Mouse (Mus musculus) cerebellum, adult (tissue): ENCODE measurements around the gene A4galt.
"Not testable (repeated sequence)": the region's sequence is repeated elsewhere in the genome, so short reads cannot be mapped to it uniquely, and the experiment has no call there.

Source experiments
- ATAC-seq: cut with Nextera tagmentation; 2 replicates; pipeline ENCODE4 v1.9.2; 2017; ENCODE audit warnings: mild to moderate bottlenecking, moderate library complexity, mixed read lengths; ENCODE audit not compliant: insufficient number of reproducible peaks, low FRiP score, low TSS enrichment

A4galt gene

GRCm38 (mm10) chr15:83251176-83252004, at the start of gene A4galt:
TSS of gene A4galt (minus strand) at chr15:83251774.
- ATAC-seq: no peak

DNA sequence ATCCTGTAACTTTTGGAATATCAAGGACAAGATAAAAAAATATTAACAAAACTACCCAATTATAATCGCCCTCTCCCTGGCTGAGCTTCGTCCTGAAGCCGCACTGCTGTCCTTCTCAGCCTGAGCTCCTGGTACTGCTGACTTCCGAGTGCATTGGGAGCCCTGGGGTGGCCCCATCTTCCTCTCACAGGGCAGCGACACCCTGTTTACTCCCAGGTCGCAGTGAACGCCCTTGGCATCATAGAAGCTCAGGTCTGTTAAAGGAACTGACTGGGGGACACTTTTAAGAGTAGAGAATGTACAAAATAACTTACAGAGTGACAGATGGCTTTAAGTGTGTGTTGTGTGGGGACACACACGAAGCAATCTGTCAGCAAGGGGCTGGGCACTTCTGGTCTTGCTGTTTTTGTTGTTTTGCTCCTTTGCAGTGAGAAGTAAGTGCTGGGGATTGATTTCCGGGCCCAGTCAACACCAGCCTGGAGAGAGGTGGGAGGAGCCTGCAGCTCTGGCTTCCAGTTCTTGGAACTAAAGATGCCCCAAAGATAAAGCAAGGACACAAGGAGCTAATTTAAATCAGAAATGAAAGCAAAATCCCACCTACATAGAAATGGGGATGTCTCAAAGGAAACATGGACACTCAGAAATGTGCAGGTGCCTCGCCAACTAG, 48.5 kb upstream of the A4galt start:
- no peak for ATAC-seq

DNA sequence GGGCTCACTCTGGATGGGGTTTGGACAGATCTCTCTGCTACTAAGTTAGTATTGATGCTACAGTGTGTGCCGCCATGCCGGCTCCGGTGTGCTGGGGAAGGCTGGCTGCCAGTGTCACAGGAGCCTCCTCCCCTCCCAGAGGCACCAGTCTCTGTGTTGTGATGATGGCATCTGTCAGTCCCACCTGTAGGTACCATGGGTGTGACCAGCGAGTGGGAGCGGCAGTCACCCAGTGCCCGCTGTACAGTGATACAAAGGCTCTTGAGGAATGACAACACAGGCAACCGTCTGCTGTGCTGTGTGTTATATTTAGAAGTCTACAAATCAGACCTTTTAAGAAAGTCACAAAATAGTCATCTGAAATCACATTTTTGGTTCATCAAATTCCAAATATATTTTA, 47.9 kb upstream of the A4galt start:
- ATAC-seq: no peak

DNA sequence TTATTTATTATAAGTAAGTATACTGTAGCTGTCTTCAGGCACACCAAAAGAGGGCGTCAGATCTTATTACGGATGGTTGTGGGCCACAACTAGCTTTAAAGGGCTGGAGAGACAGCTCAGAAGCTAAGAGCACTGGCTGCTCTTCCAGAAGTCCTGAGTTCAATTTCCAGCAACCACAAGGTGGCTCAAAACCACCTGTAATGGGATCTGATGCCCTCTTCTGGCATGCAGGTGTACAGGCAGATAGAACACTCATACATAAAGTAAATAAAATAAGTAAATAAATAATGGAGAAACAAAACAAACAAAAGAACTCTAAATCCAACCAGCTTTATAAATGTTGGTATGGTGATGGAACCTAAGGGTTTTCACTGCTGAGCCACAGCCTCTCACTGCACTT, 47.2 kb upstream of the A4galt start:
- no peak for ATAC-seq

DNA sequence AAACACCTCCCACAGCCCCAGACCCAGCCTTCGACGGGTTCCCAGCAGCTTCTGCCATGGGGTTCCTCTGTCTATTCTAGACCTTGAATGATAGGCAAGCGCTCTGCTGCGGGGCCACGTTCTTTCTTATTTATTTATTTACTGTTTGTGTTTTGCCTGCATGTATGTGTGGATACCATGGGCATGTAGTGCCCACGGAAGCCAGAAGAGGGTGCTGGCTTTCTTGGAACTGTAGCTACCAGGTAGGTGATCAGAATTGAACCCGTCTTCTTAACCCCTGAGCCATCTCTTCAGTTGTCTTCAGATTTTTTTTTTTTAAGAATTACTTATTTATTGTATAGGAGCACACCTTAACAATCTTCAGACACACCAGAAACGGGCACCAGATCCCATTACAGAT, 46.7 kb upstream of the A4galt start:
- ATAC-seq: no peak

DNA sequence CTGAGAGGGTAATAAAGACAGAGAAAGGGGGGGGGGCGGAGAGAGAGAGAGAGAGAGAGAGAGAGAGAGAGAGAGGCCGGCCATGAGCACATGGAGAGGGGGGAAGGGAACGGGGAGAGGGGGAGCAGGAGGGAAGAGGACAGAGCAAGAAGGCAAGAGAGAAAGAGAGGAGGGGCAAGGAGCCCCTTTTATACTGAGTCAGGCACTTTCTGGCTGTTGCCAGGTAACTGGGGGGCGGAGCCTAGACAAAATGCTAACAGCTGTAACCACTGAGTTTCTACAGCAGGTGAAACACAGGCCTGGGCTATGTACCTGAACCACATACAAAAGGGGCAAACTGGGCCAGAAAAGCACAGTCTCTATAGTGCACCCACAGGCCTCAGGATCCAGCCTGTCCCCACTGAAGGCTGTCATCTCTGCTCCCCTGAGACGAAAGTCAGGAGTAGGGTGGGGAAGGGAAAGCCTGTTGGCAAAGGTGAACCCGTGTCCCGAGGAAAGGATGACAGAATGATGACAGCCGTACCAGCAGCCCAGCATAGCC, 45.3 kb upstream of the A4galt start:
- no peak for ATAC-seq

DNA sequence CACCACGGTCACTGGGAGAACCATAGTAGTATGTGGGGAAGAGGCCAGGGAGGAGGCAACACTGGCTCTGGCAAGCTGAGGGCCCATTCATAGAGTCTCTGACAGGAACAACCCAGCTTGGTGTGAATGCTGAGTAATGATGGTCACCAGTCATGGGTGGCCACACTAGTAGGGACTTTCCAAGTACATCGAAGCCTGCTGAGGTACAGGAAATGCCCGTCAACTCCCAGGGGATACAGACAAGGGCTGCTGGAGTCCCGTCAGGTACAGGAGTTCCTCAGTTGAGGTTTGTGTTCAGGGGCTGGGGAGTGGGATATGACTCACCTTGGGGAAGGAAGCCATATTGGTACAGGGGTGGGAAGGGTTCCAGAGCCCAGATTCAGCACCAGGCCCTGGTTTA, 44.5 kb upstream of the A4galt start:
- no peak for ATAC-seq

- ATAC-seq: no peak
Observed at GRCm38 (mm10) chr15:83294954-83295353, 43.4 kb upstream of the A4galt start.

- no peak for ATAC-seq
Observed at GRCm38 (mm10) chr15:83293706-83294645, 42.4 kb upstream of the A4galt start.

DNA sequence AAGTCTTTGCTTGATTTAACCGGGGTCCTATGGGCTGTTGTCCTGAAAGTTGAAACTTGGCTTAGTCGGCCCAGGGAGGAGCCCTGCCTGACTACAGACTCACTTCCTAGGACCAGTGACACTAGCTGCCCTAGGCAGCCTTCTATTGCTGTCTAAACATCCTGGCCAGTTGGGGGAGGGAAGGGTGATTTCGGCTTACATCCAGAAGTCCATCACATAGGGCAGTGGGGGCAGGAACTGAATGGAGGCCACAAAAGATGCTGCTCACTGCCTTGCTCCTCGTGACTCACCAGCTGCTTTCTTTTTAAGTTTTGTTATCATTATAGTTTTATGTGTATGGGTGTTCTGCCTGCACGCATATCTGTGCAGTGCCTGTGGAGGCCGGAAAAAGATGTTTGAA, 41.6 kb upstream of the A4galt start:
- ATAC-seq: no peak

DNA sequence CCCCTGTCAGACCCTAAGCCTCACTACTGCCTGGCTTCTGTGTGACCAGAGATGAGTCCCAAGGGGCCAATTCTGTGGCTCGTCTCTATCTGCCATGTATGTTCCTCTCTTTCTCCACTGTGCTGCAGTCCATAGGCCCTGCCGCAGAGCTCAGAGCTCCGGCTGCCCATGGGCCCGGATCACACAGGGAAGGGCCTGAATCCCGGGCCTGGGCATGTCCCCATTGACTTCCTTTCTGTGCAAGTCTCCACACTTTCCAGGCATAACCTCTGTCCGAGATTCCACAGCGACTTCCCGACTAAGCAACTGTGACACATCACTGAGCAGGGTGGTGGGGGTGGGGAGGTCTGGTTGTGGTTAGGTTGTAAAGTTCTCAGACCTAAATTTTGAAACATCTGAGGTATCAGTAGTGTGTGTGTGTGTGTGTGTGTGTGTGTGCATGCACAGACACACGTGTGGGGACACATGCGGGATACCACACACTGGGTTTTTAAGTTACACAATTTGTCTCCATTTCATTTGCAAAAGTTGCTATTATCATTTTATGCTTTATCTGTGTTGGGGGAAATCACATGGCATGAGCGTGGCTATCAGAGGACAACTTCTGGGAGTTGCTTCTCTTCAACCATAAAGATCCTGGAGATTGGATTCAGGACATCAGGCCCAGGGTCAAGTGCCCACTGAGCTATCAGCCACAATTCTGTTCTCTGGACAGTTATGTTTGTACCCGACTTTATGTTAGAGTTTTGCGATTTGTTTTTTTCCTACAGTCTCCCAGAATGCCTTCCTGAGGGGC, 40.9 kb upstream of the A4galt start:
- no peak for ATAC-seq

GRCm38 (mm10) chr15:83290899-83291298, 39.3 kb upstream of the A4galt start:
- no peak for ATAC-seq

DNA sequence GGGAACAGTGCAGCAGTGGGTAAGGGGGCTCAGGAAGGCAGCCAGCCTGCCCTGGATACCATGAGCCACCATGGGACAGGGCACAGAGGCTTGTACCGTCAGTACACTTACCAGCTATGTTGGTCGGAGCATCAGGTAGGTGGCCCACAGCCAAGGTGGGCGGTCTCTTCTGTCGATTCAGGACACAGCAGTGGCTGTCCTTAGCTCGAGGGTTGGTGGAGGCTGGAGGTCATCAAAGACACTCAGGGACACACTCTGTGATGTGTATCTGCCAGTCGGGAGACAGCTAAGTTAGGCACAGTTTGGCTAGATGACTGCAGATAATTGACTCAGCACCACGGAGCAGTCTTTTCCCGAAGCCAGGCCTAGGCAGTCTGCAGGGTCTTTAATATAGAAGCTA, 33.3 kb upstream of the A4galt start:
- ATAC-seq: no peak

DNA sequence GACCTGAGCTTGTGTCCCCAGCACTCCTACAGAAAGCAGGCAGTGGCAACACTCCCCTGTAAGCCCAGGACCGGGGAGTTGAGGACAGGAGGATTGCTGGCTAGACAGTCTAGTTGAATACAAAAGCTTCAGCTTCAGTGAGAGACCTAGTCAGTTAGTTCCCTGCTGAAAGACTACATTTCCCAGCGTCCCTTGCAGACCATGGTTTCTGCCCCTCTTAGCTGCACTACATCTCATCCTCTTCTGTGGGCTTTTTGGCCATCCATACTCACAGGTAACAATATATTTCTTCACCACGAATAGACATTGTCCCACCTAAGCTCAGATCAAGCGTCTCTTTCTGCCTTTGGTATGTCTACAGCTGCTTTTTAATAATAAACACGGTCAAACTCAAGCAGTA, 30.8 kb upstream of the A4galt start:
- no peak for ATAC-seq

DNA sequence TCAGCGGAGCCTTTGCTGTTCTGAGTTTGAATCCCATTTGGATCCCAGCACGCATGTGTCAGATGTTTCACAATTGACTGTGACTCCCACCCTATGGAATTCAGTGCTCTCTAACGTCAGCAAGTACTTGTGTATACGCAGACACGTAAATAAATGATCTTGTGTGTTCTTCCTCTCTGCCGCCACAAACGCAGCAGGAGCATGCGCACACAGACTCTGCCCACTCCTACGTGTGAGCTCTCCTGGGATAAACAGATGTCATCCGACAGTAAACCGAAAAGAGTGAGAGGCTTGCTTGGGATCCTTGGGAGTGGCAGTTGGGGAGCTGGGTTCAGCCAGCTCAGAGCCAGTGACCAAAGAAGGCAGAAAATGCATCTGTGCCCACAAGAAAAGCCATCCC, 29.7 kb upstream of the A4galt start:
- ATAC-seq: no peak

- no peak for ATAC-seq
Observed at GRCm38 (mm10) chr15:83278579-83278978, 27.0 kb upstream of the A4galt start.

DNA sequence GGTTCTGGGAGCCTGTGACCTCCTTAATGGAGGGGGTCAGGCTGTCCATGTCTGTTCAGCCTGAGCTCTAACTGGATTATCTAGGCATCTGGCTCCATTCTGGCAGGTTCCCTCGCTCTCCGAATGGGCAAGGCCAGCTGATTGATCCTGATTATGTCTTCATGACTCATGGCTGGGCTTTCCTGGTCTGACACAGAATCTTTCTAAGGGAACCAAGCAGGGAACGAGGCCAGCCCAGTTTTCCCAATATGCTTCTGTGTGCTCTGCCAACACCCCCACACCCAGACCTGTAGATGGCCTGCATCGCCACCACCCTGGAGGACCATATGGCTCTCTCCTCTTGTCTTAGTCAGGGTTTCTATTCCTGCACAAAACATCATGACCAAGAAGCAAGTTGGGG, 25.9 kb upstream of the A4galt start:
- peak; percentile 70; the same call in 1 of the 2 replicates for ATAC-seq

GRCm38 (mm10) chr15:83274237-83274636, 22.7 kb upstream of the A4galt start:
- ATAC-seq: not testable (repeated sequence)

DNA sequence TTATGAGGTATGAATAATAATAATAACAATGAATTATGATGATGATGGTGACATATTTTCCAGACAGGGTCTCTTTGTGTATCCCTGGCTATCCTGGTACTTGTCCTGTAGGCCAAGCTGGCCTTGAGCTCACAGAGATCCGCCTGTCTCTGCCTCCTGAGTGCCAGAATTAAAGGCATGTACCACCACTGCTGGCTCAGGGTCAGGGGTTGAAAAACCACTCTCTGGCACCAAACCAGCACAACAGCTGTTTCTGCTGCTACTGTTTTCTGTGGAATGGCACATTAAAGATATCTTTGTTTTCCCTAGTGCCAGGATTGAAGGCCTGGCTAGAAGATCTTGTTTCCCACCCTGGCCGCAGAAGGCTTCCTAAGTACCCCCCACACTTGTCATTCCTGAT, 21.4 kb upstream of the A4galt start:
- no peak for ATAC-seq

GRCm38 (mm10) chr15:83271221-83271620, 19.6 kb upstream of the A4galt start:
- not testable (repeated sequence) for ATAC-seq
